Mouse (Mus musculus) CD4-positive, CD25-positive, alpha-beta regulatory T cell, adult 2 months (primary cell): ENCODE data around the gene Ehhadh.
A peak's percentile ranks its signal among the peaks of the same experiment; 100 is the strongest.
"Not testable (repeated sequence)": the region's sequence is repeated elsewhere in the genome, so short reads cannot be mapped to it uniquely, and the experiment has no call there.

Experiments
- DNase-seq: peaks from one replicate; pipeline ENCODE4 v3.0.0-alpha.2; 2012; ENCODE audit warnings: low read depth, low spot score

Ehhadh gene

DNA sequence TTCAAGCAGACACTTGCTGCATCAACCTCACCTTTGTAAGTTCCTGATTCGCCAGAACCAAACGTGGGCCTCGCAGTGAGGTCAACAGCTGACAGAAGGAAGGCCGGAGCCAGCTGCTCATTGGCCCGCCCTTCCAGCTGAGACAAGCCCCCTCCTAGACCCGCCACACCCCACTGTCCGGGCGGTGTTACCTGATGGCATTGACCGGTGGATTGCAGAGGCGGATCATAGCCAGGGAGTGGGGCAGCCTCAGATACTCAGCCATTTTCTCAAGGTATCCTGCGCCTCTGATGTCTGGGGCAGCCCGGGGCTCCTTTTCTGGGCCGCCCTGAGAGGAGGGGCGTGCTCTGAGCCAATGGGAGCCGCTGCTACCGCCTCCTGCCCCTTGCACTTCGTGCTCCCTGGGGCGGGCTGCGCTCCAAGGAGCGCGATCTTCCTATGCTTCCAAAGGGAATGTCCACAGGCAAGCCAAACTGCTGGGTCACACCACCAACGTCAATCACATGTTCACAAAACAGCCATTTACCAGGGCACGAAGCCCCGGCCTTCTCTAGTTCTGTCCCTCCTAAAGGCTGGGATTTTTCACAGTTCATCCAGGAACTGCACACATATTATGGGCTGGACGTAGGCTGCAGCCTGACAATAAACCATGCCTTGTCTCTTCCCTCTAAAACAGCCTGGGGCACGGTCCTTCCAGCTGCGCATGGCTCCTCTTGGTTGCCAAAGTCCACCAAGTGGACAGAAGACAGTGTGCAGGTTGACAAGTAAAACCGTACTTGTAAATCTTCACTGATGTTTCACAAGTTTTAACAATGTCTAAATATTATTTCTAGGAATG, at the start of gene Ehhadh:
Gene Ehhadh, minus strand, starts transcription at position 292 of the 838 bp plus-strand sequence.
- DNase-seq = peak; percentile 75

DNA sequence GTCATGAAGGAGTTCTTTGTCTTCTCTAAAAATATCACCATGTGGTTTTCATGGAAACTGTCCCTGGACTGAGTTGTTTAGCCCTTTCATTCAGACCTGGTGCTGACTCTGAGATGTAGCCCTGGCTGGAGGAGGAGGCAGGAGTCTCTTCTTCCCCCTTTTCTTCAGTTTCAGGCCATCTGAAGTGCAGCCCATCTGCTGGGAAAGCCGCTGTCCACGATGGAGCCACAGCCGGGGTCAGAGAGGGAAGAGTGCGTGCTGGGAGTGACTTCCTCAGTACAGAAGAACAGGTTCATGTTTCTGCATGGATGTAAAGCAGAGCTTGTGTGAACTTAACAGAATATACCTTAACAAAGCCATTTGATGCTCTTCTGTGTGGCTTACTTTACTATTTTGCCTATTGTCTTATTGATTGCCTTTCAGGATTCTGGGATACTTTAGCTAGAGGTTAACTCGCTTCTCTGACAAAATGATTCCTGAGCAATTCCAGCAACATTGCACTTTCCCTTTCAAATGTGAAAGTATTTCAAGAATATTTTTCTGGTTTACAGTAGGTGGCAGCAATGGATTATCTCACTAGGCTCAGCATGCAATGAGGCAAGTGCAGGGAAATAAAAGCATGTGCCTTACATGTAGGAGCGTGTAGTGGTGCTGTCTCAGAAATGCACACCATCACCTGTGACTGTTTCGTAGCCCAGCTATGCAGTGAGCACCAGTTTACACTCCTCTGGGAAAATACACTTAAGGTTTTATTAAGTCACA, 48.9 kb upstream of the Ehhadh start:
- peak; percentile 64 for DNase-seq

DNA sequence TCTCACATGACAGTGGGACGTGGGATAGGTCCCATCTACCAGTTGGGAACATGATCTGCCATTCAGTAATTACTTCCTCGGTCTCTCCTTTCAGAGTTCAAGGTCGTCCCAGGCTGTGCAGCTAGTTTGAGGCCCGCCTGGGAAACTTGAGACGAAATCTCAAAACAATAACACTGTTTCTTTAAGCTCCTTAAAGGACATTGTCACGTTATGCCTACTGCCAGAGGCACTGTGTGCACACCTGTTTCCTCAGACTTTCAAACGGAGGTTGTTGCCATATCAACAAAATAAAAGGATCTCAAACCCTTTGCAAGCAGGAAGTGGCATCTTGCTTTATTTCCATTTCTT, 48.0 kb upstream of the Ehhadh start:
- peak; percentile 61 for DNase-seq

DNA sequence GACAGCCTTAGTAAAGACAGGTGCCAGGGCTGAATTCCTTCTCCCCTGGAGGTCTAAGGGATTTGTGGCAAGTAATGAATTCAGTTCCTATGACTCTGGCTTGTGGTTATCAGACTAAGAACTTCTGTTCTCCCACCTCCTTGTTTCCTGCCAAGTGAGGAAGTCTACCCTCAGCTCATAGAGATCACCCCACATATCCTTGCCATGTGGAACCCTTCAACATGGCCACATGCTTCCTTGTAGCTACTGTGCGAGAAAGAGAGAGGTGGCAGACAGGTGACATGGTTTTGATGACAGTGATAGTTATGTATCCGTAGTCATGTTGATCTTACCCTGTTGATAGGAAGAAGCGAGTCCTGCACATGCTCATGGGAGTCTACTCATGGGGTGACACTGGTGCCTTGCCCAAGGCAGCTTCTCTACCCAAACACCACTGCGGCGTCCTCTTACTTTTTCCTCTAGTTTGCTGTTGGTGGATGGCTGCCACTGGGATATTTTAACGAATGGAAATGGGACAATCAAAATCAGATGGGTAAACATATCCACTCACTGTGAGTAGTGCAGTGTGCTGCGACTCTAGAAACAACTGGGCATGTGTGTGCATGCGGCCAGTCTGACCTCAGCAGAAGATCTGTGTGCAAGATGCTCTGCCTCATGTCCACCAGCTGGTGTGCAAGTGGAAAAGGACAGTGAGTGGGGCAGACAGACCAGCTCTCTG, 47.4 kb upstream of the Ehhadh start:
- no peak for DNase-seq

DNA sequence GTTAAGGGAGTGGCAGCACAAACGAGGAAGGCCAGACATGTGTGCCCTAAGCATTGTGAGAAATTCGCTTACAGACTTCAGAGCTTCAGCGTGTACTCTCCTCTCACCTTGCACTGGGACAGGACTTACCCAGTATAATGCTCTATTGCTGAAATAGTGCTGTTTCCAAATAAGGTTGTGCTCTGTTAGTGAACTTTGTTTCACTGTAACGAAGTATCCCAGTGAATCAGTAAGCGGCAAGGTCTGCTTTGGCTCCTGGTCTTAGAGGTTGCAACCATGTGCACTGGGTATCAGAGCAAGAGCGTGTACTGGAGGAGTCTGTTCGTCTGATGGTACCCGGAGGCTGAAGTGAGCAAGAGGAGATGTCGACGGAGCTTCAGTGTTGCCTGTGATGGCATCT, 46.4 kb upstream of the Ehhadh start:
- no peak for DNase-seq

DNA sequence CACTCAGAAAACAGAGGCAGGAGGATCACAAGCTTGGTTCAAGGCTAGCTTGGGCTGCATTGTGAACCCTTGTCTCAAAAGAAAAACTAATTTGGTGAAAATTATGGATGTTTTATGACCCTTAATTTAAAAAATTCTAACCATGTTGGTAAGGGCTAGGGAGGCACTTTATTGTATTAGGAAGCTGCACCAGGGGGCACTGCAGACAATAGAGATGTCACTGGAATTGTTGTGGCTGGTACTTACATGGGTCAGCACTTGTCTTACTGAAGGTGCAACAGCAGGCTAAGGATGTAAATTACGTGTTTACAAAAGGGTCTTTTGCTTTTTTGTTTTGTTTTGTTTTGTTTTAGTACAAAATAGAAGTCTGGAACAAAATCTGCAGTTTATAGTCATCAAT, 45.9 kb upstream of the Ehhadh start:
- no peak for DNase-seq

DNA sequence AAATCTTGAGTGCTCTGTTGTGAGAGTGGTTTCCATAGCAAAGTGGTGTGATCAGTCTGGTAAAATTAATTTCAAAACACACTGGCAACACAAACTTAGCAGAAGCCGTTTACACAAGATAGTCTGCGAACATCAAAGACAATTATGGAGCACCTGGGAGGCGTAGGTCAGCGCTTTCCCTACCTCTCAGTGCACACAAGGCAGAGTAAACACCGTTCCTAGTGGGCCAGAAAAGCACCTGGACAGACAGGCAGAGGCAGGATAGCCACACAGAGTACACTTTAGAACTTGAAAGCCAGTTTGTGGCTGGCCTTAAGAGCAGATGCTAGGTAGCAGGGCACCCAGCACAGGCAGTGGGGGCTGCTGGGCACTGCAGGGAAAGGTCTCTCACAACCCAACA, 44.2 kb upstream of the Ehhadh start:
- DNase-seq = no peak

DNA sequence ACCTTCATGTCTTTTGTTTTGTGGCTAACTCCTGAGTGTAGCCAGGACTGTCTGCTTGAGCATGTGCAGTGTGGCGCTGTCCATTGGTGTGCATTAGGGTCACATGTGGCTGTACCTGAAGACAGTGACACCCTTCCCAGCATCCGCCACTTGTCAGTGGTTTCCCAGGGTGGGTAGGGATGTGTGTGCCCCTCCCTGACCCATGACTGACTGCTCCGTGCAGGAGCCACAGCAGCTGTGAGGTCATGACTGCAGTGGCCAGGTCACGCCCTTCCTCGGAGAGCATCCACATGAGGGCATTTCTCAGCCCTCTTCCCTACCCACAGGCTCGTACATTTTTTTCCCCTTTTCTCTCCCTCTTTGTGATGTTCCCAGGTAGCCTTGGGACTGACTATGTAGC, 43.2 kb upstream of the Ehhadh start:
- no peak for DNase-seq

DNA sequence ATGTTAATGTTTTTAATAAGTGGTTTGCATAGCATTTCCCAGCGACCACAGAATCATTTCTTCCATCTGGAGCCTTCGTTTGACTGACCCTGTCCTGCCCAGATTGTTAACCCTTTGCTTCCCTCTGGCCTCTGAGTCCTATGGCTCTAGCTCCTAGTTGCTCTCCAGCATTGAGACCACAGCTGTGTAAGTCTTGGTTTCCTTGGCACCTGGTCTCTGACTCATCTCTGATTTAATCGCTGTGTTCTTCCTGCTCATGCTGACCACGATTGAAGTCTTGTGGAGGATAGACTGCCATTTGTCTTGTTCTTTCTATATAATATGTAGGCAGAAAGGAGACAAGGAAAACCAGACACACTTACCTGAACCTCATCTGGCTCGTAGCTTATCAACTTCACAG, 42.1 kb upstream of the Ehhadh start:
- DNase-seq = no peak

DNA sequence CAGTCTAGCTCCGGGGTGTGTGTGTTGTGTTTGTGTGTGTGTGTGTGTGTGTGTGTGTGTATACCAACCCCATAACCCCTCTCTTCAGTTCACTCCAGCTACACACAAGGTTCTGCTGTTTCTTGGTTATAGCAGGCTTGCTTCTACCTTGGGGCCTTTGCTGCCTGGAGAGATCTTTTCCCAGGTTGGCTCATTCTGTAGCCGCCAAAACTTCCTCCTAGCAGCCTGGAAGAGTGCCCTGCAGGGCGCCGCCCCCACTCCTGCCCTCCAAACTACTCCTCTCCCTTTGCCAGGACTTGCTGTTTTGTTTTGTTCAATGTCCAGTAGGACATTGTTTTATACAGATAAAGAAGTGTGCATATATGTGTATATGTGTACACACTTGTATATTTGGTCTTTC, 40.0 kb upstream of the Ehhadh start:
- DNase-seq = no peak

DNA sequence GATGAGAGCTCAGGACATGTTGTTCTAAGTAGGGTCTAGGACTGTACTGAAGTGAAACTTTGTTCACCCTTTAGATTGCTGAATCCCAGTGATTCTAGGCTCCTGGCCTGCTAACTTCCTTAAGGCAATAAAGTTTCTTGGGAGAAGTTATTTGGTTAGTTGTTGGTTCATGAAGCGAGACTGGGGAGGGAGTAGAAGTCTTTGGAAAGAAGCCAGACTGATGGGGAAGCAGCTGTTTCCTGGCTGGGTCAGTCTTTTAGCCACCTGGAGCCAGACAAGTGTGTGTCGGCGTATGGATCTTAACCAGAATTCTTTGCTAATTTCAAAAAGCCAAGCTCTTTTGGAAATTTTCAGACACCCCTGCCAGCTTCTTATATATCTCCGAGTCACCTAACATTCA, 39.5 kb upstream of the Ehhadh start:
- no peak for DNase-seq

DNA sequence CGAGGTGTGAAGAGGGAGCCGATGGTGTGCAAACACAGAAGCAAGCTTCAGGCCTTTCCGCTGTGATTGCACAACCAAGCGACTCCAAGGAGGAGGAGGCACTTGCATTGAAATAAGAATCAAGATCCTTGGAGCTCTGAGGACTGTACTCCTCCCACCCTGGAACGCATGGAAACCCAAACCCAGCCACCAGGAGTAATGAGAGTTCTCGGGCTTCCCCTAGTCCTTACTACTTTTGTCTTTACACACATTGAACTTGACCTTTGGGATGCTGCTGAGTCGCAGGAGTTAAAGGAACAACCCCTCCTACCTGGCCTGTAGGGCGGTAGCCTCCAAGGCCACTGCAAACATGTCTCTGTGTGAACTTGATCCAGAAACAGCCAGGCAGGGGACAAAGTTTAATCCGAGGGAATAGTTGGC, 38.0 kb upstream of the Ehhadh start:
- DNase-seq = no peak

DNA sequence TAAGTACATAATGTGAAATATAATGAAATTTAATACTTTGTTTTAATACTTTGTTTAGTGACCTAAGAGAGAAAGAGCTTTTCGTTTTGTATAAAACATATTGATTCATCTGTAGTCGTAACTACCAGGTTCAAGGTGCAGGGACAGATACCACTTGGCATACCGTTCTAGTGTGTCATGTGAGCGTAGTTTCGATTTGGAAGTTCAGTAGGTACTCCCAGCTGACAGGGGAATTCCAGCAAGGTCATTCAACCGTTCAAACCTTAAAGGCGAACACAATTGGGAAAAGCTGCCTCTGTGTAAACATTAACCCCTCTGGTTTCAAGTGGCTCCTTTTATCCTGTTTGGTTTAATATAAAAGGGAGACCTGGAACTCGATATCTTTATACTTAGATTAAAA, 31.0 kb upstream of the Ehhadh start:
- no peak for DNase-seq

DNA sequence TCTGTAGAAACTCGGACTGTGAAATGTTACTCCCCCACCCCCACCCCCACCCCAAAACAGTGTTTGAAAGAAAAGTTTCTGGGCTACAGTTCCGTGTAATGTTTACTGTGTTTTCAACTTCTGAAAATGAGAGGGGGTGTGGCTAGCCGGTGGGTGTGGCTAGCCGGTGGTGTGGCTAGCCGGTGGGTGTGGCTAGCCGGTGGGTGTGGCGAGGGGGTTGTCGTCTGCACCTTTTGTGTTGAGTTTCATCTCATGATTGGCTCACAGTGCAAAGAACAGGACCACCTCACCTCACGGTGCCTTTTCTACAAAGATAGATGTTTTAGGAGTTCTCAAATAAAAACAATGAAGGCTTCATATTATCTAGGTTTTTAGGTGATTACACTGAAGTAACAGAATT, 30.5 kb upstream of the Ehhadh start:
- peak; percentile 61 for DNase-seq

DNA sequence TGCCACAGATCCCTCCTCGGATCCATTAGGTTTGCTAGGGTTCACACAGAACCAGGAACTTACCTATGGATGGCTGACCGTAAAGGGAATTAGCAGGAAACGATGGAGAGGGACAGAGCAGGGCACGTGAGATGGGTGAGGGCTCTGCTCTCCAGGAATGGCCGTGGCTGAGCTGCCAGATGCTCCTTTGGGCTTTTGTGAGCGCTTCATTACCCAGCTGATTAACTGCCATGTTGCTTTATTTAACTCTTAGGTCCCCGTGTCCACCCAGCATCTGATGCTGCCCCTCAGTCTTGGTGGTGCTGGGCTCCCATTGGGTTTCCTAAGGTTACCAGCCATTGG, 28.0 kb upstream of the Ehhadh start:
- DNase-seq = no peak

DNA sequence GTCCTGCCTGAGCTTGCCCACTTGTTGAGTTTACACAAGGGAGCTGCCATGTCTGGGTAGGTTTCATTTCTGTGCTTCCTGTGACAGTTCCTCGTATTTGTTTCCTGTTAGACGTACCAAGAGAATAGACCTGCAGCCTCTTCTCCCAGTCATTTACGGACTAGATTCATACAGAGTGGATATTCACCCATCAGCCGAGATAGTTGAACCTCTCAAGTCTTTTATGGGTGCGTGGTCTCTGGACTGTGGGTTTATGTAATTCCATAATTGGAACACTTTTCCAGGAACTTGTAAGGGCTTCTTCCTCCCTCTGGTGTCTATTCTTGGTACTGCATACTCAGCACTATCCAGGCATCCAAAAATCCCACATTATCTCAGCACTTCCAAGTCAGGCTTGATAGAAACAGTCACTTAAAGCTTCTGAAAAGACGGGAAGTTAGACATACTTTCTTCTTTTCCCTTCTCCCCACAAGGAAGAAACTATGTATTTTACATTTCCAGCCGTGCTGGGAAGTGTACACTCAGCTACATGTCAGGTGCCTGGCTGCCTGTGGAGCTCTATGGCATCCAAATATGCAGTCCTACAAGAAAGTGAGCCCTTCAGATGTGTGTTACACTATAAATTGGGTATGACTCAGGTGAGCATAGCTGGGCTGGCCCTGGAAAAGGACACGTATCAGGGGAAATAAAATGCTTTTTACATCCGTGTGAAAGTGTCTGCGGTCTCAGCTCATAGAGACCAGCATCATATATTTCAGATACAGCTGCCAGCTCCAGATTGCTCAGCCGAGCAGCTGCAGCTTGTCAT, 27.5 kb upstream of the Ehhadh start:
- DNase-seq = peak; percentile 57

DNA sequence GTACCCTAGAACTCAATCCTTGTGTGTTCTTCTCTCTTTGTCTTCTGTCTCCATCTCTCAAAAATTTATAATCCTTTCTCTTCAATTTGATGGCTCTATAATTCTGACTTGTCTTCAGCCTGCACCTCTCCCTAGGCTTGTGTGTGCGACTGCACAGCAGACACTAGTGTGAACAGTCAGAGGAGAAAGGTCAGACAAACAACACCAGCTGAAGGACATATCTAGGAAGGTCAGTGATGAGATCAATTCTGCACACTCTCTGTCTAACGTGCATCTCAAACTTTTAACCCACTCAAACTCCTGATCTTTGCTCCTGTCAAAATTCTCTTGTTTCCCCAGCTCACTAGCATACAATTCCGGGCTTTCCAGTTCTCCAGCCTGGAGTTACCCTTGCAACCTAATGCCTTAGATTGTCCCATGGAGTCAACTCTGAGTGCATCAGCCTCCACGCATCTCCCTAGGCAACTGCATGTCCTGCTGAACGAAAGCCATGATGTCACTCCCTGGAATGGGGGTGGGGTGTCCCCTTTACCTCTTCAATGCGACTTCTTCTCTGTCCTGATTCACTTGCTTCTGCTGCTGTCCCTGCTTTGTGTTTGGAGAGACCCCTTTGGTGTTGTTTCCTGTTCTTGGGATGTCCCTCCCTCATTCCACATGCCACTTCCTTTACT, 25.7 kb upstream of the Ehhadh start:
- DNase-seq = no peak

DNA sequence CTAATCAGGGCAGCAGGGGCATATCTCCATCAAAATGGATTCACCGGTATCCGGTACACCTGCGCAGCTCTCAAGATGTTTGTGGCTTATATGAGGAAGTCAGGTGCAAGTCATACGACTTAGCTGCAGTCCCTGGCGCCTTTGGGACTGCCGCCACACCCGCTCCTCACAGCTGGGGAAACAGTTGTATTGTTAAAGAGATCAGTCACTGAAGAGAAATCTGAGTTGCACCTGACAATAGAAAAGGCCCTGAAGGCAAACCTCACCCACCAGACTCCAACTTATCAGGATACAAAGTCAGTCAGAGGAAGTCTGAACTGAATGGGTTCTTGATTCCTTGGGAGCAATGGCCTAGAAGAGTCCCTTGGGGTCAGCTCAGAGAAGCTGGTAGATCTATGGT, 20.2 kb upstream of the Ehhadh start:
- DNase-seq = not testable (repeated sequence)

DNA sequence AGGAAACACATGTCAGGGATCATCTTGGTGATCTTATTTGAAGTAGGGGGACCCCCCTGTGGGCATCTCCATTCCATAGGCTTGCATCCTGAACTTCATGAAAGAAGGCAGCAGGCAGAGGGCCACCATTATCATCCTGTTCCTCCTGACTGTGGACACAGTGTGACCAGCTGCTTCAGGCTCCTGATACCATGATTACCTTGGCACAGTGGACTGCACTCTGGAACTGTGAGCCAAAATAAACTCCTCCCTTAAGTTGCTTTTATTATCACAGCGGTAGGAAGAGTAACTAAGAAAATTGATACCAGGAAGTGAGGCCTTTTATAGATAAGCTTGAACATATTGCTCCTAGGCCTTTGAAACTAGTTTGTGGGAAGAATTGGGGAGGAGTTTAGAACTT, 19.3 kb upstream of the Ehhadh start:
- DNase-seq = no peak

DNA sequence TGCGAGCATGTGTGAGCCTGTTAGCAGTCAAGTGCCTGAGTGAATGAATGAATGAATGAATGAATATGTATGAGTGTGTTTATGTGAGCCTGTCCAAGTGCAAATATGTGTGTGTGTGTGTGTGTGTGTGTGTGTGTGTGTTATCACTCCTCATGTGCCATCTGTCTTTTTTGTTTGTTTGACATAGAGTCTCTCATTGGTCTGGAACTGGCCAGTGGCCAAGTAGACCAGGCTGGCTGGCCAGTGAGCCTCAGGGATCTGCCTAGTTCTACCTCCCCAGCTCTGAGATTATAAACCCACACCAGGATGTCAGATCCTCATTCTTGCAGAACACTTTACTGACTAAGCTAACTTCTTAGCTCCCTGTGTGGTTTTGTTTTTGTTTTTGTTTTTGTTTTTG, 16.7 kb upstream of the Ehhadh start:
- DNase-seq = no peak

DNA sequence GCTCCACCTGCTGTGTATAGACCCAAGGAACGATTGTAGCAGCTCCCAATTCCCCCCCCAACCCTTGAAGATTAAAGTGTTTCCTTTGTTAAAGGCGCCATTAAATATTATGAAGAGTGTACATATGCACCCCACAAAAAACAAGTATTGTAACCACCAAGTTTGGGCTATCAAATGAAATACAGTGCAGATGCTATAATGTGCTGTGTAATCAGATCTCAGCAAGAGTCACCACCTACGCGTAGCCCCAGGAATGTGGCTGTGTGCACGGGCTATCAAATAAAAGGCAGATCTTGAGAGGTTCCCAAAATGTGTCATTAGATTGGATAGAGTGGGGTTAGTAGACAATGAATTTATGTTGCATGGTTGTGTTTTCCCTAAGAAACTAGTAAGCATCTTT, 7.5 kb upstream of the Ehhadh start:
- peak; percentile 19 for DNase-seq
